Mouse (Mus musculus): ENCODE measurements around the gene Rheb. TPM values are rescaled to one million over a fixed set of nuclear protein-coding genes. Genes with fewer than 3 reads are reported as not detected.
"Not testable (repeated sequence)": the region's sequence is repeated elsewhere in the genome, so short reads cannot be mapped to it uniquely, and the experiment has no call there.

Gene Rheb
- total RNA-seq, 2 experiments from 2014 or later, result 113 to 119 TPM

DNA sequence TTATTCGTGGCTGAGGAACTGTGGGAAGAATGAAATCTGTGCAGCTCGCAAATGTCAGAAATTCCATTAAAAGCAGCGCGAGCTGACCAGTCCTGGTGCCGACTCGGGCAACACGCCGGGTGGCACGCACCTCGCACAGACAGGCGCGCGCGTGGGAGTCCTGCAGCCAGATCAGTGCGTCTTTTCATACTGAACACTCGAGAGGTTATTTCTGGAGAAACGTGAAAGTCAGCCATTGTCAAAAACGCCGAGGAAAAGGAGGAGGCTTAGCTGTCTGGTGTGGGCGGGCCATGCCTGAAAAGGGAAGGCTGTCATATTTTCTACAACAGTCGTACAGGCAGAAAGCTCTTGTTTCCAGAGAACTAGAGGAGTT is 665 bp upstream of the Rheb start:
- DNase-seq (ENCODE audit: low spot score in 2 of 2), result no peak

DNA sequence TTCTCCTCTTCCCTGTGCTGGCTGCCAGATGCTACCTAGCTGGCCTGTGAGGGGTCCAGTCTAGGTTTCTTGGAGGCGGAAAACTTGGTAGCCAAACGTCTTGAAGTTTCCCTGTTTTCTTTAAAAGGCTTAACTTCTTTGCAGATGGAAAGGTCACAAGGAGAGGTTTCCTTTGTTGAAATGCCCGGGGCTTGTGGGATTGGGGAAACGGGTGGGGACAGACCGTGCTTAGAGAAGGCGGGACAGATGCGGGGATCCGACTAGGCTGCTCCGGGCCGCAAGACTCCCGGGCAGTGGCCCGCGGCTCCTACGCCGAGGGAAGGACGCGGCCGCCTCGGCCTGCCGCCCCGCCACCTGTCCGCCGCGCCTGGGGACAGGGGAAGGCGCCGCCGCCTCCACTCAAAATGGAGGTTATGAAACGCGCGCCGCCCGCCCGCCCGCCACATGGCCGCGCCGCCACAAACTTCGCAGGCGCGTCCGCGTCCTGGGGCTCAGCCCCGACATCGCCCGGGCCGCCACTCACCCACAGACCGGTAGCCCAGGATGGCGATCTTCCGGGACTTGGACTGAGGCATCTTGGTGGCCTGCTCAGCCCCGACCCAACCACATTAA is 656 bp downstream of the Rheb start:
- peak in 1 of 2 experiments; percentile 53 for DNase-seq (ENCODE audit: low spot score in 2 of 2)

DNA sequence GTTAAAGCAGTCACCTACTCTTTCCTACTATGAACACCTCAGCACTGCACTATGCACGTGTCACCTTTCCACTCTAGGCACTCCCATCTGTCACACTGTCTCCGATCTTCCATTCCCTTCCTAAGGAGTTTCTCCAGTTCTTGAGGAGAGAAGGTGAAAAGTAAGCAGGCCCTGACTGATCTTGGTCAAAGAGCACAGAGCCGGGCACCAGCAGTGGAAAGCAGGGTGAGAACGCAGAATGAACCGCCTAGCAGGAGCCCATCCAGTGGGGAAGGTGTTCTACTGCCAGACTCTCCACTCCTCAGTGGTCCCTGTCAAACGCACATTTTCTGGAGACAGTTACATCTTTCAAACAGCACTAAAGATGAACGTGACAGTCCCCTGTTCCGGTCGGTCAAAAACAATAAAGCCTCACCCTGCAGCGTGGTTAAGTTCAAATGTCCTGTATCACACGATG is 1.4 kb downstream of the Rheb start:
- DNase-seq (ENCODE audit: low spot score in 2 of 2), result no peak

DNA sequence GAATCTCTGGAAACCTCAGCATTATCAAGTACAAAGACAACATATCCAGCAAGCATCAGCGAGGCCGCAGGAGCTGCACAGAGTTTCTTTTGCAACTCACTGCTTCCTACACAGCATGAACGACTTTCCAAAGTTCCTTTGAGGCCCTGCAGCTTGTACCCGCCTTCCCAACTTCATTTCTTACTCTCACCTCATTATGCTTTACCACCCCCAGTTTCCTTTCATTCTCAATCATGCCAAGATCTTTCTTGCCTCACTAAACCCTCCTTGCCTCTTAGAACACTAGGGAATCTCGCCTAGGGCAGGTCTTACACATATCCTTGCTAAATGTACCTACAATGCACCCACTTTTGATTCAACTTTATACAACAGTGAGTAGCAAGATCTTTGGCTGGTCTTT is 7.9 kb downstream of the Rheb start:
- DNase-seq (ENCODE audit: low spot score in 2 of 2), result peak in 1 of 2 experiments; percentile 27

DNA sequence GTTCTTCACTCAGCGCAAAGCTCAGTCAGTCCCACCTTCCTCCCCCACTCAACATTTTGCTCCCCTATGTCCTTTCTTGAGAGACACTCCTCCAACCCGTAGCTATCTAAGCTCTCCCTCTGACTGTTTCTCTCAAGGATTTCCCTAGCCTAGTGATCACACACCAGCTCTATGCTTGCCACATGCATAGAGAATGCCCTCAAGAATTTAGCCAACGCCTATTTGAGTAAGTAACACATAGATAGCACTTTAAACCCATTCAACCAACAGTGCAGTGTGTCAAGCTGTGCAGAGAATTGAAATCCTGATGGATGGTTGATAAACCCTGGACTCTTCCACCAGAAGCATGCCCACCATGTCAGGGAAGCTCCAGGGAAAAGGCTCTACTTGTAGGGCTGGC is 10.5 kb downstream of the Rheb start:
- DNase-seq (ENCODE audit: low spot score in 2 of 2), result no peak

DNA sequence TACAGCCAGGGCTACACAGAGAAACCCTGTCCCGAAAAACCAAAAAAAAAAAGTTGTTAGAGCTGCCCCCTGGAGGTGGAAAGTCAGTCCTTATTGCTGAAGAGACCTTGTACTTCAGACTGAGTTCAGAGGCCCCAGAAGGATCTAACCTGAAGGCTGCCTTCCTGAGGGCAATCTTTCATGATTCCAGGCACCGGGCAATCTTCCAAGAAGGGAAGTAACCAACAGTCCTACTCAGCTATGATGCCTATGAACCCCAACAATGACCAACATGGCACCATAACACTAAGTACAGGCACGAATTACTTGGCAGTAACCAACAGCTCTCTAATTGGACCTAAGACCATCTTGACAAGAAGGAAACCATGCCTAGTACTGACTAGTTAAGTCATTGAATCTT is 14.0 kb downstream of the Rheb start:
- no peak for DNase-seq (ENCODE audit: low spot score in 2 of 2)

DNA sequence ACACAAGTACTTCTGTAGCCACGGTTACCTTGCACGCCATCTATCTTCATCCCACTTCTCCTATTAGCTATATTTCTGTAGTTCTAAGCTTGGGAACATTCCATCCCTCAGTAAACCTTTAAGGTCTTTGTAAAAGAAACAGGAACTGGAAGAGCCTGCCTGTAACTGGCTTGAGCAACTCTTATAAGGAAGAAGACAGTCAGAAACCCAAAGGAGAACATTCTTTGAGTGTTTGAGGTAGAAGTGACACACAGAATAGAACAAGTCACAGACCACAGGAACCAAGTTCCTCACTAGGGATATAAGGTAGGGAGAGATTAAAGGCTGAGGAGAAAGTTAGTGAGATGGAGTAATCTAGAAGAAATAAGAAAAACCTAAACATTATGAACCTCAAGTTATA is 15.3 kb downstream of the Rheb start:
- no peak for DNase-seq (ENCODE audit: low spot score in 2 of 2)

DNA sequence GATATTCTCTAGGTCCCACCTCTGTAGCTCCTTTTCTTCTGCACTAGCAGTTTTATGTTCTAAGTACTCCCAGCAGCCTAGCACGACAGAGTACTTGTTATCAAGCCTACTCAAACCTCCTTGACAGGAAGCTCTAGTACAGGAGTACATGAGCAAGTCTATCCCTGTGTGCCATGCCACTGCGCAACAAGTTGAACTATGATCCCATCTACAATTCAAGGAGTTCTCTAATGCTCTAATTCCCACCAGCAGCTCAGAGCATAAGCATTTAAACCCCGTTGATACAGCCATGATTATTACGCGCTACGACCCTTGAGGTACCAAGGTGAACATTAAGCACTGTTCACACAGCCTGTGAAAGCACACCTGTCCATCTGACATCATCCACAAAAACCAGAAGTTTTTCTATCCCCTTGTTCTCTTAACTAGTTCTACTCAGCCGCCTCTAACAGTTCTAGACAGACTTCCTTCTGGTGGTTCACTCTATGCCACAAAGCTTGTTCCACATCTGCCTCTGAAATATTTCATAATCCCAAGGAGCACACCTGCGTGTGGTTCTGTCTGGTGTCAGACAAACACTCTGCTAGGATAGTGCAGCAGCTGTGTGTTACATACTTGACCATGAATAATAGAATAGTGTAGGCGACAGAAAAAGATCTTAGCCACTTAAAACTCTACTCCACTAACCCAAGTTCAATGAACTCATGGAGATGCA is 16.2 kb downstream of the Rheb start:
- DNase-seq (ENCODE audit: low spot score in 2 of 2), result no peak

DNA sequence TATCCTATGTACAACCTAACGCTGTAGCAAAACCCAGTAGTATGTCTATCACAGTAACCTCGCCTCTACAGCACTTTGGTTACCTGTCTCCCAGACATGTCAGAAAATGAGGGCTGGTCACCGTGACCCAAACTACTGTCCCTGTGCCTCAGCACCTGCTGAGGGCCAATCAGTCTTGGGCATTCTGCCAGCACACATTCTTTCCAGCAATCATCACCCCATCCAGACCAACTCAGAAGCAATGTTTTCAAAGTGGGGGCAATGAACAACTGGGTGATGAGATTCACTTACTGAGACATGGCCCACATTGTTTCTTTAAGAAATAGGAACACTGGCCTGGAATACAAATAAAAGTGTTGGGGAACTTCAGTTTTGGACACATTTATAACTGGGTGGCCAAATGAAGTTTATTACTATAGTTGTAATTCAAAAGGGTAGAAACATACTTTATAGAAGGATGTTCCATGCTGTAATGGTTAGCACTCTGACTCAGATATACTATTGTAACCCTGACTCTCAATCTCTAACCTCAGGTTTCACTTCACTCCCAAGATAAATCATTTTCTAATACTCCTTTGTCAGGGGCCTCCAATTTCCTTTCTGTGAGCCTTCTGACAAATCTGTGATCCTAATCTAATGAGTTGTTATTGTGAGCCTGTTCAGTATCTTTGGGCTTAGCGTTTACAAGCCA is 16.9 kb downstream of the Rheb start:
- DNase-seq (ENCODE audit: low spot score in 2 of 2), result no peak

DNA sequence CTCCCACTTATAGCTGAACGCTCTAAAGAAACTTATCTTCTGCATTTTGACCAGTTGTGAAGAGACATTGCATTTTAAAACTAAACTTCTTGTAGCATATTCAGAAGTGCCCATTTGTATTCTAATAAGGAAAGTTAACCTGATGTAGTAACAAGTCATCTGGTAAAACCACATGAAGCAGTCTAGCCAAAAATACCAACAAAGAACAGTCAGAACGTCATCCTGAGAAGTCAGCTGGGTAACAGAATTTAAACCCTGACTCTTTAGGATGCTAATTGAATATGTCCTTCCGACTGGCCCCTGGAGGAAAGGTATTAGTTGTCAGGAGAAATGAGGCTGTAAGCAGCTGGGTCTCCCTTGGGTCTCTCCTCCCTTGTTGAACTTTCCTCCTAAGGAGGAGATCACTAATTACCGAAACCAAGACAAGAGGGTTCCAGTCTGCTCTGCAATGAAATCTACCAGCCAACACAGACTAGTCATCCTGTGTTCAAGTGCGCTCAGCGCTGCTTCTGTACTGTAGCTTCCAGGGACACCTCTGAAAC is 18.5 kb downstream of the Rheb start:
- DNase-seq (ENCODE audit: low spot score in 2 of 2), result no peak

DNA sequence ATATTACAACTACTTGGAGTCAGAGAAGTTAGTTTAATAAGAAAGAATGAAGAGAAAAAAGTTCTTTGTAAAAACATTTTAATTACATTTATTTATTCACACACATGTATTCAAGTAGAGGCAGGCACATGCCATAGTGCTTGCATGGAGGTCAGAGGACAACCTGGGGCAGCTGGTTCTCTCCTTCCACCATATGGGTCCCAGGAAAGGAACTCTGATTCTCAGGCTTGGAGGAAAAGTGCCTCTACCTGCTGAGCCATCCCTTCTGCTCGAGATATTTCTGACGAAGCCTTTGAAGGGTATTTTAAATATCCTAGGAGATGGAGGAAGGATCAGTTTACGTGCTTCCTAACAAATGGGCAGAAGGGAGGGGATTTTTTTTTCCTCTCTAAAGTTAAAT is 19.6 kb downstream of the Rheb start:
- DNase-seq (ENCODE audit: low spot score in 2 of 2), result no peak

DNA sequence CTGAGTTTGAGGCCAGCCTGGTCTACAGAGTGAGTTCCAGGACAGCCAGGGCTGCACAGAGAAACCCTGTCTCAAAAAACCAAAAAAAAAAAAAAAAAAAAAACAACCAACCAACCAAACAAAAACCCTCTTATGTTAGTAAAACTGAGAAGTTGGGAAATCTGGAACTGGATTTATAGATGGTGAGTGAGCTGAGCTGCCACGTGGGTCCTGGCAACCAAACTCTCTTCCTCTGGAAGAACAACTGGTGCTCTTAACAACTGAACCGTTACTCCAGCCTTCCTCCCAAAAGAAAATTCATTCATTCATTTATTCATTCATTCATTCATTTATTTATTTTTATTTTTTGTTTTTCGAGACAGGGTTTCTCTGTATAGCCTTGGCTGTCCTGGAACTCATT is 20.2 kb downstream of the Rheb start:
- not testable (repeated sequence) for DNase-seq (ENCODE audit: low spot score in 2 of 2)

DNA sequence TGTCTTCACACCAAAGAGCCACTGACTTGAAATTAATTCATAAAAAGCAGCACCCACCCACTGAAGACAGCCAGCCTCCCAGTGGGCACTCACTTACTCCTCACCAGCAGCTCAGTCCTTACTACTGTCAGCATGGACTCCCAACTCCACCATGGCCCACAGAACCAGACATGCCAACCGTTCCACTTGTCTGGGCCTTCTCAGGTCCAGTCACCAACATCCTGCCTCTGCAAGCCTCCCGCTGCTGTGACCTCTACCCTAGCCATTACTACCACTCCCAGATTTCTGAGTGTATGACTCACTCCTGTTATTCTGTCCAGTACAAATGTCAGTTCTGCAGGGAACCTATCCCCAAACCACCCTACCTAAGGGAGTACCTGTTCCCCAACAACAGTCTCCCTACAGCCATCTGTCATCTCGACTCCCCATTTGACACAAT is 21.0 kb downstream of the Rheb start:
- no peak for DNase-seq (ENCODE audit: low spot score in 2 of 2)

DNA sequence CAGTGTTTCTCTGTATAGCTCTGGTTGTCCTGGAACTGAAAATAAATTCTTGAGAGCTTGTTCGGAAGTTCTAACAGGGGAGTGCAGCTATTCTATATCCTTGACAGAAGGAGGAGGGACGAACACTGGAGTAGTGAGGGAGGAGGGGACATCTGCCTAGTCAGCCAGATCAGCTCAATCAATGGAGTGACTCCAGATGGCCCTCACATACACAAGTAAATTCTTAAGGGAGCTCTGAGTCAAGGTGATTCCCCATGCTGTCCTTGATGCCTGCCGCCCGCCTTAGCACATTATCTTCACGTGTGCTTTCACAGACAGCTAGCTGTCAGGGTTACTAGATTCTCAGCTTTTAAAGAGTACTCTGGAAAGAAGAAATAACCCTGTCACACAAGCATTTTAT is 21.8 kb downstream of the Rheb start:
- DNase-seq (ENCODE audit: low spot score in 2 of 2), result no peak

DNA sequence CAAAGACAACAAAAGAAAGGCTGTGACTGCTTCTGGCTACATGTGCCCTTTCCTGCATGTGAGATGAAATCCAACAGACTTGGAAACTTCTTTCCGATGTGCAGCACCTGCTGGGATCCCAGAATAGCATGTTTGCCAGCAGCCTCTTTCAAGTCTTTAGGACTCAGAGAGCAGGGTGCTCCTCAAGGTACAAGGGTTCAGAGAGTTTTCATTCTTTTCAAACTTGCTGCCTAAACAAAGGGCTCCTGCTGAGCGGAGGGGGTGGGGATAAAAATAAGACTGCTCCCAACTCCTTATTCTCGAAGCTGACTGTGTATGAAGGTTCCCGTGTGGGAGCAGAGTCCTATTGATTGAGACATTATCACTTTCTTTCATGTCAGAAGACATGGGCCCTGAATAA is 25.2 kb downstream of the Rheb start:
- DNase-seq (ENCODE audit: low spot score in 2 of 2), result no peak

DNA sequence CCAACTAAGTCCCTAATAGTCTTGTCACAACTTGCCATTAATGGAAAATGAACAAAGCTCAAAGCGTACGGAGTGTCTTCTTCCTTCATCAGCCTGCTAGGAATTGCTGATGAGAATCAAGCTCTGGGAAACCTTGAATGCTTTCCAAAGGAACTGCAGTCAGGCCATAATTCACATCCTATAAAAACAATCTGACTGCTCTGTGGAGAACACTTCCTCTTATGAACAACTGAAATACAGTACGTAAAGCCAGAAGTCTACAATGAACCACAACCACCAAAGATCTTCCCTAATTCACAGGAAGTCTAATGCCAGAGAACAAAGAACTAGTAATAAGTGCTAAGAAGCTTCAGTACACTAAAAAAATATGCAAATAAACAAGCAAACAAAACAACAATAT is 28.5 kb downstream of the Rheb start:
- DNase-seq (ENCODE audit: low spot score in 2 of 2), result no peak

DNA sequence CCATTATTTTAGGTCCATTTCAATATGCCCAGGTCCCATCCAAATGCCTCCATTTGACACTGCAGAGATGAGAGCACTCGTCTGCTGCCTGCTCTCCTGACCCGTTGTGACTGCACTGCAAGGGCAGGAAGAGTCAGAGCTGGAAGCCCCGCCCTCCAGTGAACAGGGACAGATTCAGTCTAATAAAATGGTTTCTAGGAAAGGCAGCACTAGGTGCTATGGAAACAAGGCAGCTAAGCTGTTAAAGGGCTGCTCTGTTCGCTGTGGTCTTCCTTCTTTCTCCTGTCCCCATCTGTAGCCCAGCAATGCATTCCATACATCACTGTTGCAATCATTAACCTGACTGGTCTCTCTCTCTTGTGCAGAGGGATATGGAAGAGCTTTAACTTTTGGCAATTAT is 29.4 kb downstream of the Rheb start:
- DNase-seq (ENCODE audit: low spot score in 2 of 2), result no peak

DNA sequence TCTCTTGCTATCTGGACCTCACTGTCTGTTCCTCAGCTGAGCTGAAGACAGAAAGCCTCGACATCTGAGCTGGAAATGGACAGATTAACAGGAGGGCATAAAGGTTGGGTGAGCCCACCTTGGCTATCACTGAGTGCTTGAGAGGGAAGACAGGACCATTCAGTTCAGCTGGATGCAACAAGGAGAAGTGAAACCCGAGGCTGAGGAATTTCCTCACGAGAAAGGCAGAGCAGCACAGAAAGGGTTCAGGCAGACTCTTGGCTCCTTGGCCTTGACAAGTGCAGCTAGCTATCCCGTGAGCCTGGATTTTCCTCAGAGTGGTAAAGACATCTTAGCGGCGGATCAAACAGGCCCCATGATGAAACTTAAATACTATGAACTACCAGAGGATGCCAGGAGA is 37.2 kb downstream of the Rheb start:
- no peak for DNase-seq (ENCODE audit: low spot score in 2 of 2)

DNA sequence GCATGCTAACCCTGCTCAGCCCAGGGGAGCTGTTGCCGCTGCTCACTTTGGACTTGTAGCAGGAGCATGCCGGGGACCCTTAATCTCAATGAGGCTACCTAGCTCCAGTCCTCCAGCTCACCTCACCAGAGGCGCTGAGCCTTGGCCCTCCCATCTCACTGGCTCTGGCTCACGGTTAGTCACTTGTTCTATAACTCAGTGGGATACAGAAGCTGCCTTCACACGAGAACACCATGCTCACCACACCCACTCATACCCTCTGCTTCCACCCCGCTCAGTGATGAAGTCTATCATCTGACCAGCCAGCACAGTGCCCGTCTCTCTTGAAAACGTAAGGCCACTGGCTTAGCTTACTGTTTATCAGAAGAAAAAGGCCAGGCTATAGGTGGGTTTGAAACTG is 37.8 kb downstream of the Rheb start:
- DNase-seq (ENCODE audit: low spot score in 2 of 2), result peak in 1 of 2 experiments; percentile 48

DNA sequence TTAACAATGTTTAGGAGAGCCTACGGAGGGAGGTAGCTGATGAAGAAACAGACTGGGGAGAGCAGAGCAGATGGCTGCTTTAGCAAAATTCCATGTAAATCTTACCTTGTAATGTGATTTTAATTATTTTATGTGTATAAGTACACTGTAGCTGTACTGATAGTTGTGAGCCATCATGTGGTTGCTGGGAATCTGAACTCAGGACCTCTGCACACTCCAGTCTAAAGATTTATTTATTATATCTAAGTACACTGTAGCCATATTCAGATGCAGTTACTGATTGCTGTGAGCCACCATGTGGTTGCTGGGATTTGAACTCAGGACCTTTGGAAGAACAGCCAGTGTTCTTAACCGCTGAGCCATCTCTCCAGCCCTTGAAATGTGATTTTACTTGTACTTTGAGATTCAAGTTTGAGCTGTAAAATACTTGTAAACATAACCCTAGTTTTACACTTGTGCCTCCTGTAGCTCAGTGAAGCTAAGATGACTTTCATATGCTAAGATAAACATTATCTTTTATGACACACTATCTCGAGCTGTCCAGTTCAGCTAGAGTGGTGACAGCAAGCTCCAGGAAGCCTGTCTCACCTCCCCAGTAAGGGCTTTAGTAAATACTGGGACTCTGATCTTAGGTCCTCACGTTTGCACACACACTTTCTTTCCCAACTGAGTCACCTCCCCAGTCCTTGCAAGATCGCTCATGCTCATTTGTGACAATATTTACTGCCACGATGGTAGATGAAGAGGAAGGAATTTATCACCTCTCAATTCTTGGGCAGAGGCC is 40.4 kb downstream of the Rheb start:
- DNase-seq (ENCODE audit: low spot score in 2 of 2), result no peak

DNA sequence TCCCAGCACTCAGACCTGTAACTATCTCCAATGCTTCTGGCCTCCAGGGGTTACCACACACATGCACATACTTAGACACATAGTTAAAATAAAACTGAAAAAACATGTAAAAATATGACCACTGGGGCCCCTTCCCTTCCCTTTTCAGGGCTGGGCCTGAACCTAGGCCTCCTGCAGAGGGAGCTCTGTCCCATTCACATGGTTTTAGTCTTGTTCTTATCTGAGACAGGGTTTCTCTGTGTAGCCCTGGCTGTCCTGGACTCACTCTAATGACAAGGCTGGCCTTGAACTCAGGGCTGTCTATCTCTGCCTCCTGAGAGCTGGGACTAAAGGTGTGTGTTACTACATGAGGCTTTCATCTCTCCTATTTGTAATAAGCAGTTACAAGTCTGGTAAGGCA is 42.0 kb downstream of the Rheb start:
- DNase-seq (ENCODE audit: low spot score in 2 of 2), result no peak

DNA sequence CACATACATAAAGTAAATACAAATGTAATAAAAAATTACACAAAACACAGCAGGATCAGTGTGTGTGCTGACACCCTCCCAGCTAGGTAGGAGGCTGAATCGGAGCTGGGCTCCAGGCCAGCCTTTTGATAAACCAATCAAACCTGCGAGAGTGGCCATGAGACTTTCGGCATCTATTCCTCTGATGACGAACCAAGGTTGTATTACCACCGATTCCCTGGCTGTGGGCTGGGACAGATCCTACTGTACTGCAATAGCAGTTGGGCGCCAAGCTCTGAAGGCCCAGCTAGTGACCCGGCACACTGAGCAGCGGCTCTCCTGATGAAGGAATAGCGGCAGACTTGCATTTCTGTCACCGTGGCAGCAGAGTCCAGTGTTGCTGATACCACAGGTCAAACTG is 43.8 kb downstream of the Rheb start:
- DNase-seq (ENCODE audit: low spot score in 2 of 2), result no peak
